Mouse (Mus musculus) urinary bladder, postnatal 14 days (tissue): ENCODE results near the gene Bcap31.
"Not testable (repeated sequence)": the region's sequence is repeated elsewhere in the genome, so short reads cannot be mapped to it uniquely, and the experiment has no call there.

ENCODE experiments used
- DNase-seq: peaks from one replicate; pipeline ENCODE4 v3.0.0; 2021; ENCODE audit warnings: low spot score

Bcap31 gene

GRCm38 (mm10) chrX:73716109-73716661 is at the start of gene Bcap31, which contains the start of gene Abcd1:
Gene Bcap31, minus strand, starts transcription at chrX:73716175.
Gene Abcd1, plus strand, starts transcription at chrX:73716597.
- DNase-seq, result peak; percentile 94

- peak; percentile 43 for DNase-seq
These were observed 49.3 kb upstream of the Bcap31 start for GRCm38 (mm10) chrX:73765311-73765710.

GRCm38 (mm10) chrX:73758611-73759290 is 42.8 kb upstream of the Bcap31 start:
- no peak for DNase-seq

GRCm38 (mm10) chrX:73756334-73757140 is 40.6 kb upstream of the Bcap31 start, which contains the start of gene Plxnb3:
Gene Plxnb3, plus strand, starts transcription at chrX:73757090.
- no peak for DNase-seq

GRCm38 (mm10) chrX:73748977-73749376 is 33.0 kb upstream of the Bcap31 start:
- DNase-seq, result no peak

GRCm38 (mm10) chrX:73744774-73745481 is 29.0 kb upstream of the Bcap31 start:
- DNase-seq, result no peak

- DNase-seq, result not testable (repeated sequence)
These were observed 23.9 kb upstream of the Bcap31 start for GRCm38 (mm10) chrX:73739841-73740240.

GRCm38 (mm10) chrX:73739151-73739550 is 23.2 kb upstream of the Bcap31 start:
- no peak for DNase-seq

- DNase-seq, result no peak
These were observed 22.2 kb upstream of the Bcap31 start for GRCm38 (mm10) chrX:73738155-73738554.

GRCm38 (mm10) chrX:73730908-73731307 is 14.9 kb upstream of the Bcap31 start:
- DNase-seq, result no peak

- DNase-seq, result peak; percentile 46
These were observed 2.8 kb upstream of the Bcap31 start for GRCm38 (mm10) chrX:73718686-73719362.

GRCm38 (mm10) chrX:73718271-73718670 is 2.3 kb upstream of the Bcap31 start:
- DNase-seq, result peak; percentile 12

- peak; percentile 6 for DNase-seq
These were observed 1.7 kb upstream of the Bcap31 start for GRCm38 (mm10) chrX:73717667-73718066.

GRCm38 (mm10) chrX:73716709-73717545 is 952 bp upstream of the Bcap31 start:
- no peak for DNase-seq

GRCm38 (mm10) chrX:73715476-73716108 is 383 bp downstream of the Bcap31 start:
- peak; percentile 47 for DNase-seq

- no peak for DNase-seq
These were observed 15.5 kb downstream of the Bcap31 start for GRCm38 (mm10) chrX:73700472-73700871.

- DNase-seq, result peak; percentile 67
These were observed 24.9 kb downstream of the Bcap31 start for GRCm38 (mm10) chrX:73690917-73691629.

GRCm38 (mm10) chrX:73685629-73686028 is 30.3 kb downstream of the Bcap31 start:
- DNase-seq, result peak; percentile 51

- no peak for DNase-seq
These were observed 31.0 kb downstream of the Bcap31 start for GRCm38 (mm10) chrX:73684978-73685377.
